Mouse (Mus musculus): Measurements from ENCODE around the gene Haghl.

Haghl gene

GRCm38 (mm10) chr17:25786781-25787504, 1.5 kb upstream of the Haghl start:
- DNase-seq (ENCODE audit: low read depth, low spot score): no peak

DNA sequence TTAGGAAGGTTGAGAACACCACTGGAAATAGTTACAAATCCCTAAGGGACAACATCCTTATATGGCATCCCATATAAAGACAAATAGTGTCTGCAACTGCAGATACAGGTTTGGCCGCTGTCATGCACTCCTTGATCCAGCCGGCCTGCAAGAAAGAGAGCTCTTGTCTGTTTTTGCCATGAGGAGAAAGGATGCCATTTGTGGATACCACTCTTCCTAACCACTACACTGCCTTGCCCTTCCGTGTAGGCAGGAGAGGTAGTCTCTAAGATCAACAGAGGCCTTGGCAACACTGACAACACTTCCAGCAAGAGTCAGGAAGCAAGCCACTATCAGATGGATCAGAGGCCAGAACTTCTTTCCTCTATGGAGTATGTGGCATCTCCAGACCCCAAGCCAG, 807 bp upstream of the Haghl start, which contains the start of gene Ccdc78:
Gene Ccdc78 (plus strand): TSS at position 301 of the 400 bp plus-strand sequence.
- no peak for DNase-seq (ENCODE audit: low read depth, low spot score)

- DNase-seq (ENCODE audit: low read depth, low spot score): no peak
Observed at GRCm38 (mm10) chr17:25783861-25784574, 1.5 kb downstream of the Haghl start.

DNA sequence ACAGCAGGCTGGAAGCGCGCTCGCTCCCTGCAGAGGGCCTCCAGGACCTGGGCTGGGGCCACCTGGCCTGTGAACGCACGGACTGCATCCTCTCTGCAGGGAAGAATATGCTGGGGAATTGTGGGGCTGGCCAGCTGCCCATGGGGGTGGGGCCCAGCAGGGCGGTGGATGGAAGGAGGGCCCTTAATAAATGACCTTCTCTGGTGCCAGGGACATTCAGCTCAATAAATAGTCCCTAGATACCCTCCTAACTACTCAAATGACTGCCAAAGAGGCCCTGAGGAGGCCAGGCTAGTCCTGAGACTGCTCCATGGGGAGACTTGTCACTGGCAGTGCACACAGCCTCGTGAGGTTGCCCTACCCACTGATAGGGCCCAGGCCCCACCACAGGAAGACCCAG, 2.4 kb downstream of the Haghl start:
- DNase-seq (ENCODE audit: low read depth, low spot score): no peak

GRCm38 (mm10) chr17:25781339-25781738, 4.1 kb downstream of the Haghl start:
- DNase-seq (ENCODE audit: low read depth, low spot score): no peak

DNA sequence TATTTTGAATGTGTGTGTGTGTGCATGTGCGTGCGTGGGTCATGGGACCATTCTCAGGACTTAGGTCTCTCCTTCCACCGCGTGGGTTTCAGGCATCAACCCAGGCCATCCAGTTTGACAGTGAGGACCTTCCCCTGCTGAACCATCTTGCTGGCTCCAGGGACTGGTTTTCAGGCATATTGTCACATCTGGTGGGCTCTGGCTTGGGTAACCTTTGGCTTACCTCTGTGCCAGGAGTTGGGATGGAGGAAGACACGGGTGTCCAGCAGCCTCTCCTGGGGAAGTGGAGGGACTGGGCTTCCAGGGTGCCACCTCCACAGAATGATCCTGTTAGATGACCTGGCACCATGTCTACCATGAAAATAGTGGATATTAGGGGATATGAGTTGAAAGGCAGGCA, 7.5 kb downstream of the Haghl start:
- no peak for DNase-seq (ENCODE audit: low read depth, low spot score)

DNA sequence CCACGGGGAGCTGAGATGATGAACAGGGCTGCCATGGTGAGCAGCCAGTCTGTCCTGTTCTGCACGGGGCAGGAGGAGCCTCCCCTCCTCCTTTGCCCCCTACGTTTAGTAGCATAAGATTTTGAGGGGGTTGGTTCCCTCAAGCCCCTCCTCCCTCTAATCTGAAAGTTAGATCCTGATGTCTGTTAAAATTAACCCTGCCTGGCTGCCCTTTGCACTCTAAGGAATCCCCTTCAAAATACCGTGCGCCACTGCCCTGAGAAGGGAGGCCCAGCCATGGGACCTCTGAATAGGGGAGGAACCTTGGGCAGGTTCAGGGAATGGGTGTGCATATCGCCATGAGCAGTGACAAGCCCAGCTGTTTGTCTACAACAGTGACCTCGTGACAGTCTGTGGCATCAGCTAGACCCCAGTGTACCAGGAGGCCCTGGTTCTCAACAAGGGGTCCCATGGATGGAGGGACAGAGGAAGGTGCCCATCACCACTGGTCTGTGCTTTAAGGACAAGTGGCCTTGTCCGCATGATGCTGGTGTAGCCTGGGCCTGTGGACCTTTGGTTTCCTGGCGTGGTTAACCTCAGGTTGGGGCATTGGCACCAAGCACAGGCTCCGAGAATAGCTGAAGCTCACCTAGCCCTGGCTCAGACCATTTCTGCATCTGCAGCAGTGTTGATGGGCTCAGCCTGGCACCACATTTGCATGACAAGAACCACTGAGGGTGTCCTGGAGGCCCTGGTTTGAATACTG, 10.0 kb downstream of the Haghl start:
- no peak for DNase-seq (ENCODE audit: low read depth, low spot score)

GRCm38 (mm10) chr17:25773549-25774120, 11.8 kb downstream of the Haghl start, which contains the start of gene Narfl:
Gene Narfl, plus strand, starts transcription at chr17:25773776.
- DNase-seq (ENCODE audit: low read depth, low spot score): peak; percentile 98

GRCm38 (mm10) chr17:25769331-25769730, 16.1 kb downstream of the Haghl start:
- DNase-seq (ENCODE audit: low read depth, low spot score): no peak

GRCm38 (mm10) chr17:25765886-25766285, 19.6 kb downstream of the Haghl start:
- no peak for DNase-seq (ENCODE audit: low read depth, low spot score)

DNA sequence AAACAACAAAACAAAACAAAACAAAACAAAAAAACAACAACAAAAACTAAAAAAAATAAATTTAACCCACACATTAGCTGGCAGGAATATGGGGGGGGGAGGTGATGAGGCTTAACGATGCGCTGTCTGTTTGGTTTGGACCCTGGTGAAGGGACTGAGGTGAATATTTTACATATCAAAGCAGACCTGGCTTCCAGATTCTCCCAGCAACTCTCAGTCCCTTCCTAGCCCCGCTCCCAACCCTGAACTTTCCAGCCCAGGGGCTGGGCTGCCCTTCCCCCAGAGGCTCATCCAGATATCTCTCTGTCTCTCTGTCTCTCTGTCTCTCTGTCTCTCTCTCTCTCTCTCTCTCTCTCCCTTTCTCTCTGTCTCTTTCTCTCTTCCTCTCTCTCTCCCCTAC, 22.9 kb downstream of the Haghl start:
- DNase-seq (ENCODE audit: low read depth, low spot score): no peak

- DNase-seq (ENCODE audit: low read depth, low spot score): no peak
Observed at GRCm38 (mm10) chr17:25761561-25761970, 23.9 kb downstream of the Haghl start.

GRCm38 (mm10) chr17:25760148-25760547, 25.3 kb downstream of the Haghl start:
- DNase-seq (ENCODE audit: low read depth, low spot score): no peak

DNA sequence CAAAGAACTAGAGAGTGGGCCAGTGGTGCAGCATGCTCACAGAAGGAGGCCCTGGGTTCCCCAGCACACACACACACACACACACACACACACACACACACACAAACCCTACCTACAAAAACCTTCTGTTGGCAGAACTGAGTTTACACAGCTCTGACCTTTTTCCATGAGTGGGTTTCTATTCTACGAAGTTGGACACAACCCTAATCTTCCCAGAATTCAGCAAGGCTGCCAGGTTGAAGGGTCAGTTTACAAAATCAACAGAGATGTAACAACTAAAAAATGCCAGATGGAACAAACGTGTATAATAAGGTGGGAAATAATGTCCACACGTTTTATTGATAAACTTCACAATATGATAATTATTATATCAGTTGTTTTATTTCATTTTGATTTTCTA, 27.8 kb downstream of the Haghl start:
- no peak for DNase-seq (ENCODE audit: low read depth, low spot score)

- DNase-seq (ENCODE audit: low read depth, low spot score): no peak
Observed at GRCm38 (mm10) chr17:25756378-25757242, 28.9 kb downstream of the Haghl start.

- DNase-seq (ENCODE audit: low read depth, low spot score): no peak
Observed at GRCm38 (mm10) chr17:25755627-25756377, 29.7 kb downstream of the Haghl start.

GRCm38 (mm10) chr17:25755086-25755485, 30.4 kb downstream of the Haghl start:
- DNase-seq (ENCODE audit: low read depth, low spot score): no peak

- DNase-seq (ENCODE audit: low read depth, low spot score): no peak
Observed at GRCm38 (mm10) chr17:25754241-25754640, 31.2 kb downstream of the Haghl start, which contains the start of gene Msln. Gene Msln, minus strand, starts transcription at chr17:25754378.

GRCm38 (mm10) chr17:25751446-25751845, 34.0 kb downstream of the Haghl start:
- no peak for DNase-seq (ENCODE audit: low read depth, low spot score)

GRCm38 (mm10) chr17:25749314-25749713, 36.2 kb downstream of the Haghl start:
- no peak for DNase-seq (ENCODE audit: low read depth, low spot score)

Measured in retina, postnatal 7 days (tissue).